Mouse (Mus musculus): ENCODE measurements around the gene Iqcg. TPM values are rescaled to one million over a fixed set of nuclear protein-coding genes. Genes with fewer than 3 reads are reported as not detected.

Iqcg gene
- polyA plus RNA-seq, 1 experiment: 3.3 TPM

- peaks cover 19% of the 10 kb centered on the region for H3K4me1 ChIP-seq
- peaks cover 1% of the 10 kb centered on the region for H3K27me3 ChIP-seq (replicated peaks)
- H3K9me3 ChIP-seq: no peaks in the 10 kb centered on the region
- TF ChIP-seq GATA1 (IDR thresholded peaks at IDR 0.05; ENCODE audit: borderline replicate concordance, low read length) (no peak), FLI1 (IDR thresholded peaks at IDR 0.05; ENCODE audit: low read length) (no peak)
- peaks cover 6% of the 10 kb centered on the region for H3K36me3 ChIP-seq (replicated peaks; ENCODE audit: low read length)
- H3K4me3 ChIP-seq (replicated peaks): no peak overlapping the region
Observed at GRCm38 (mm10) chr16:33024456-33025104, 31.4 kb downstream of the Iqcg start.

GRCm38 (mm10) chr16:33023750-33024149, 32.3 kb downstream of the Iqcg start:
- no peaks in the 10 kb centered on the region for H3K9me3 ChIP-seq
- H3K27me3 ChIP-seq (replicated peaks): peaks cover 1% of the 10 kb centered on the region
- TF ChIP-seq FLI1 (IDR thresholded peaks at IDR 0.05; ENCODE audit: low read length): no peak
- no peak for TF ChIP-seq GATA1 (IDR thresholded peaks at IDR 0.05; ENCODE audit: borderline replicate concordance, low read length)
- H3K4me1 ChIP-seq: peaks cover 19% of the 10 kb centered on the region
- peaks cover 7% of the 10 kb centered on the region for H3K36me3 ChIP-seq (replicated peaks; ENCODE audit: low read length)
- H3K4me3 ChIP-seq (replicated peaks): no peak overlapping the region

GRCm38 (mm10) chr16:33021381-33021780, 34.6 kb downstream of the Iqcg start:
- no peaks in the 10 kb centered on the region for H3K9me3 ChIP-seq
- H3K4me1 ChIP-seq: peaks cover 25% of the 10 kb centered on the region
- H3K4me3 ChIP-seq (replicated peaks): no peak overlapping the region
- peaks cover 24% of the 10 kb centered on the region for H3K36me3 ChIP-seq (replicated peaks; ENCODE audit: low read length)
- H3K27me3 ChIP-seq (replicated peaks): peaks cover 1% of the 10 kb centered on the region
- TF ChIP-seq FLI1 (IDR thresholded peaks at IDR 0.05; ENCODE audit: low read length) (no peak), GATA1 (IDR thresholded peaks at IDR 0.05; ENCODE audit: borderline replicate concordance, low read length) (no peak)

GRCm38 (mm10) chr16:33019117-33019770, 36.8 kb downstream of the Iqcg start:
- no peaks in the 10 kb centered on the region for H3K9me3 ChIP-seq
- peaks cover 45% of the 10 kb centered on the region for H3K36me3 ChIP-seq (replicated peaks; ENCODE audit: low read length)
- no peak for TF ChIP-seq GATA1 (IDR thresholded peaks at IDR 0.05; ENCODE audit: borderline replicate concordance, low read length)
- no peak for TF ChIP-seq FLI1 (IDR thresholded peaks at IDR 0.05; ENCODE audit: low read length)
- H3K4me1 ChIP-seq: peaks cover 31% of the 10 kb centered on the region
- H3K4me3 ChIP-seq (replicated peaks): peak overlapping the region; percentile 60
- no peaks in the 10 kb centered on the region for H3K27me3 ChIP-seq (replicated peaks)

GRCm38 (mm10) chr16:33017677-33018349, 38.2 kb downstream of the Iqcg start:
- peaks cover 24% of the 10 kb centered on the region for H3K4me1 ChIP-seq
- no peaks in the 10 kb centered on the region for H3K27me3 ChIP-seq (replicated peaks)
- TF ChIP-seq GATA1 (IDR thresholded peaks at IDR 0.05; ENCODE audit: borderline replicate concordance, low read length): no peak
- H3K9me3 ChIP-seq: no peaks in the 10 kb centered on the region
- no peak overlapping the region for H3K4me3 ChIP-seq (replicated peaks)
- peaks cover 59% of the 10 kb centered on the region for H3K36me3 ChIP-seq (replicated peaks; ENCODE audit: low read length)

GRCm38 (mm10) chr16:33015986-33016385, 40.0 kb downstream of the Iqcg start:
- no peak overlapping the region for H3K4me3 ChIP-seq (replicated peaks)
- H3K4me1 ChIP-seq: peaks cover 26% of the 10 kb centered on the region
- no peaks in the 10 kb centered on the region for H3K9me3 ChIP-seq
- TF ChIP-seq GATA1 (IDR thresholded peaks at IDR 0.05; ENCODE audit: borderline replicate concordance, low read length): no peak
- TF ChIP-seq FLI1 (IDR thresholded peaks at IDR 0.05; ENCODE audit: low read length): no peak
- H3K36me3 ChIP-seq (replicated peaks; ENCODE audit: low read length): peaks cover 78% of the 10 kb centered on the region
- no peaks in the 10 kb centered on the region for H3K27me3 ChIP-seq (replicated peaks)

GRCm38 (mm10) chr16:33015396-33015907, 40.6 kb downstream of the Iqcg start:
- H3K4me1 ChIP-seq: peaks cover 26% of the 10 kb centered on the region
- H3K9me3 ChIP-seq: no peaks in the 10 kb centered on the region
- no peak for TF ChIP-seq FLI1 (IDR thresholded peaks at IDR 0.05; ENCODE audit: low read length)
- TF ChIP-seq GATA1 (IDR thresholded peaks at IDR 0.05; ENCODE audit: borderline replicate concordance, low read length): no peak
- H3K27me3 ChIP-seq (replicated peaks): no peaks in the 10 kb centered on the region
- H3K4me3 ChIP-seq (replicated peaks): no peak overlapping the region
- peaks cover 83% of the 10 kb centered on the region for H3K36me3 ChIP-seq (replicated peaks; ENCODE audit: low read length)

GRCm38 (mm10) chr16:33014921-33015320, 41.1 kb downstream of the Iqcg start:
- TF ChIP-seq FLI1 (IDR thresholded peaks at IDR 0.05; ENCODE audit: low read length): no peak
- TF ChIP-seq GATA1 (IDR thresholded peaks at IDR 0.05; ENCODE audit: borderline replicate concordance, low read length): no peak
- H3K9me3 ChIP-seq: no peaks in the 10 kb centered on the region
- H3K4me3 ChIP-seq (replicated peaks): no peak overlapping the region
- H3K27me3 ChIP-seq (replicated peaks): no peaks in the 10 kb centered on the region
- peaks cover 26% of the 10 kb centered on the region for H3K4me1 ChIP-seq
- H3K36me3 ChIP-seq (replicated peaks; ENCODE audit: low read length): peaks cover 88% of the 10 kb centered on the region

GRCm38 (mm10) chr16:33013801-33014200, 42.2 kb downstream of the Iqcg start:
- Histone ChIP-seq H3K4me1 (peaks cover 26% of the 10 kb centered on the region), H3K4me3 (replicated peaks) (no peak overlapping the region), H3K9me3 (no peaks in the 10 kb centered on the region), H3K36me3 (replicated peaks; ENCODE audit: low read length) (peaks cover 94% of the 10 kb centered on the region), H3K27me3 (replicated peaks) (no peaks in the 10 kb centered on the region)
- no peak for TF ChIP-seq FLI1 (IDR thresholded peaks at IDR 0.05; ENCODE audit: low read length)
- TF ChIP-seq GATA1 (IDR thresholded peaks at IDR 0.05; ENCODE audit: borderline replicate concordance, low read length): no peak

GRCm38 (mm10) chr16:33010166-33010565, 45.9 kb downstream of the Iqcg start:
- no peak for TF ChIP-seq FLI1 (IDR thresholded peaks at IDR 0.05; ENCODE audit: low read length)
- Histone ChIP-seq H3K27me3 (replicated peaks) (no peaks in the 10 kb centered on the region), H3K36me3 (replicated peaks; ENCODE audit: low read length) (peaks cover 100% of the 10 kb centered on the region), H3K4me1 (peaks cover 9% of the 10 kb centered on the region), H3K4me3 (replicated peaks) (no peak overlapping the region), H3K9me3 (no peaks in the 10 kb centered on the region)

All from megakaryocyte, embryonic 14.5 days (primary cell).